Mouse (Mus musculus): ENCODE results near the gene Abhd12.

DNA sequence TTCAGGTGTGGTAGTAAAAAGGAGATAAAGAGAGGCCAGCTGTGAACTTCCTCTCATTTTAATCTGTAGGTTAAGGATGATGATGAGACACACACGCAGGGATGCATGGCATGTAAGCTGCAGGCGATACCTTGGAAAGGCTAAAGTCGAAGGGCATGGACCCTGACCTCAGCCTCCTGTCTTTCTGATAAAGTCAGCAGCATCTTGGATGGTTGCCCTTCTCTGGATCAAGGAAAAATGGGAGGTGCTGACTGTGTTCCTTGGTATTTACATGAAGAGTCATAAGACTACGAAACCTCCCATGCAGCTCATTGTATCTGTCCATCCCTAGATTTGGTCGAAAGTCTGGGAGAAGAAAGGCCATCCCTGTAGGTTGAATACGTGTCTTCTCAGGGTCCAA is 4.2 kb downstream of the Abhd12 start:
- TF ChIP-seq CTCF (IDR thresholded peaks at IDR 0.05; ENCODE audit: insufficient read depth, low read depth, low read length) (no peak), POLR2A (IDR thresholded peaks at IDR 0.05; ENCODE audit: insufficient read depth, low read depth, low read length) (no peak)
